Mouse (Mus musculus) midbrain, embryonic 11.5 days (tissue): ENCODE results near the gene Oog2. TPM values are rescaled to one million over a fixed set of nuclear protein-coding genes. Genes with fewer than 3 reads are reported as not detected.
"Not testable (repeated sequence)": the region's sequence is repeated elsewhere in the genome, so short reads cannot be mapped to it uniquely, and the experiment has no call there.

Experiments used
- ATAC-seq: fragments of 200-750 bp; cut with Nextera tagmentation; 2 replicates; pipeline ENCODE4 v1.8.0; 2017; ENCODE audit warnings: moderate TSS enrichment, moderate library complexity; ENCODE audit not compliant: low FRiP score
- DNase-seq: peaks from one replicate; pipeline ENCODE4 v3.0.0; 2015; ENCODE audit warnings: low spot score; ENCODE audit errors: missing footprints
- H3K27ac ChIP-seq: fragments of 300-500 bp; sonication (generic); 2 replicates; pipeline ENCODE4 v1.5.1; 2014; ENCODE audit warnings: low read depth, low read length
- H3K27me3 ChIP-seq: fragments of 300-500 bp; sonication (generic); 2 replicates; pipeline ENCODE4 v1.6.1; 2014; ENCODE audit warnings: mild to moderate bottlenecking, low read length, moderate library complexity, mixed read lengths; ENCODE audit not compliant: control insufficient read depth, insufficient read depth
- H3K36me3 ChIP-seq: fragments of 300-500 bp; sonication (generic); 2 replicates; pipeline ENCODE4 v1.6.1; 2014; ENCODE audit warnings: mild to moderate bottlenecking, low read length, moderate library complexity, mixed read lengths; ENCODE audit not compliant: control insufficient read depth, insufficient read depth
- H3K4me1 ChIP-seq: fragments of 300-500 bp; sonication (generic); 2 replicates; pipeline ENCODE4 v1.6.1; 2014; ENCODE audit warnings: low read length; ENCODE audit not compliant: control insufficient read depth, insufficient read depth
- H3K4me2 ChIP-seq: fragments of 300-500 bp; sonication (generic); 2 replicates; pipeline ENCODE4 v1.6.1; 2014; ENCODE audit warnings: mild to moderate bottlenecking, moderate library complexity
- H3K4me3 ChIP-seq: fragments of 300-500 bp; sonication (generic); 2 replicates; pipeline ENCODE4 v1.5.1; 2014; ENCODE audit warnings: low read depth, low read length
- H3K9ac ChIP-seq: fragments of 300-500 bp; sonication (generic); 2 replicates; pipeline ENCODE4 v1.6.1; 2014; ENCODE audit warnings: low read length
- H3K9me3 ChIP-seq: fragments of 300-500 bp; sonication (generic); 2 replicates; pipeline ENCODE4 v1.6.1; 2016; ENCODE audit warnings: low read length; ENCODE audit not compliant: control insufficient read depth
- WGBS: fragments of 180-500 bp; shearing (Covaris S2); extraction: QIAGEN DNeasy Blood & Tissue Kit; methylation state at CpG from one replicate; pipeline ENCODE4 v1.1.7; 2014; 5-methylcytosine and 5-hydroxymethylcytosine counted together
- polyA plus RNA-seq: library from polyadenylated mRNA; unstranded; fragments of >200 nt; fragmentation: Nextera tagmentation; extraction: Ambion mirVana; gene quantifications from 2 replicates; pipeline ENCODE4 v1.2.1, GENCODE M21; 2014

Gene Oog2
- polyA plus RNA-seq: not detected in 2 replicates

DNA sequence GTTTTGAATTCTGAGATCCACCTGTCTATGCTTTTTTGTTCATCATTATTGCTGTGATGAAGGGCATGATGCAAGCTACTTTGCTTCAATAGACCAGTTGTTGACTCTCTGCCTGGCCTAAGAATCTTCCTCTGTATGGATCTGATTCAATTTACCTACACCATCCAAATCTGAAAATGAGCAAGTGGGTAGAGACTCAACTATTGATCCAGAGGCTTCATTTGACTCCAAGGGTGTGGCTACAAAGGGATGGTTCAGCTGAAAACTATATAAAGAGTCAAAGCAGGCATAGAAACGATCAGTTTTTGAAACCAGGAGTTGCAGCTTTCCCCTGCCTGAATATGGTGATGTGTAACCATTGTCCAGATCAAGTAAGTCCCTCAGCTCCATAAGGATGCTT is at the start of gene Oog2:
Gene Oog2 (plus strand): TSS at position 301 of the 400 bp plus-strand sequence.
- WGBS: 41% methylated on average over 1 of the region's 1 CpGs
- H3K4me1 ChIP-seq: no peaks in the 10 kb centered on the region
- no peak for DNase-seq
- no peak within 1 kb of the TSS for H3K4me3 ChIP-seq
- no peak for ATAC-seq
- H3K36me3 ChIP-seq: no peaks in the 10 kb centered on the region
- H3K4me2 ChIP-seq: no peak within 1 kb of the TSS
- H3K27me3 ChIP-seq: no peaks in the 10 kb centered on the region
- H3K9me3 ChIP-seq: peaks cover 7% of the 10 kb centered on the region; the same call in 1 of the 2 replicates
- H3K27ac ChIP-seq: no peak within 1 kb of the TSS
- H3K9ac ChIP-seq: no peak within 1 kb of the TSS

DNA sequence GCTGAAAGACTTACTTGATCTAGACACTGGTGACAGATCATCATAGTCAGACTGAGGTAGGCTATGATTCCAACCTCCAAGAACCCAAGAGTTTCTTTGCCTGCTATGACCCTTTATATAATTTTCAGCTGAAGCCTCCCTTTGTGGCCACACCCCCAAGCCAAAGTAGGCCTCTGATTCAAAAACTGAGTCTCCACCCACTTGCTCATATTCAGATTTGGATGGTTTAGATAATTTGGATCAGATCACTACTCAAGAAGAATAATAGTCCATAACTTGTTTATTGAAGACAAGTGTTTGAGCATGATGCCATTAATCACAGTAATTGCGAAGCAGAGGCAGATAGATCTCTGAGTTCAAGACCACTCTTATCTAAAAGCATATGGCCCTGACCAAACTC is 28.0 kb upstream of the Oog2 start, which contains the start of gene Oog3:
Gene Oog3 (minus strand): TSS at position 101 of the 400 bp plus-strand sequence.
- no peaks in the 10 kb centered on the region for H3K27me3 ChIP-seq
- peaks cover 21% of the 10 kb centered on the region; the same call in 1 of the 2 replicates for H3K9me3 ChIP-seq
- no peak within 1 kb of the TSS for H3K4me2 ChIP-seq
- H3K9ac ChIP-seq: no peak within 1 kb of the TSS
- no peak within 1 kb of the TSS for H3K27ac ChIP-seq
- H3K36me3 ChIP-seq: no peaks in the 10 kb centered on the region
- 70% methylated on average over 1 of the region's 1 CpGs for WGBS
- no peak for ATAC-seq
- DNase-seq: no peak
- H3K4me3 ChIP-seq: no peak within 1 kb of the TSS
- no peaks in the 10 kb centered on the region for H3K4me1 ChIP-seq

GRCm38 (mm10) chr4:144213218-144213617 is 22.7 kb downstream of the Oog2 start, which contains the start of gene C87977:
Gene C87977, minus strand, starts transcription at chr4:144213318.
- H3K9ac ChIP-seq, ATAC-seq, H3K27me3 ChIP-seq, H3K4me3 ChIP-seq, H3K27ac ChIP-seq, H3K36me3 ChIP-seq, H3K4me2 ChIP-seq, H3K9me3 ChIP-seq, DNase-seq, H3K4me1 ChIP-seq: not testable (repeated sequence)
- WGBS: 81% methylated on average over 1 of the region's 1 CpGs

Other genes starting within 250 kb of the Oog2 start
- gene Pramef25, start 239.7 kb upstream of the Oog2 start, polyA plus RNA-seq: not detected in 2 replicates
- gene Gm13101, start 223.8 kb upstream of the Oog2 start, polyA plus RNA-seq: not detected in 2 replicates
- gene Pramef17, start 196.3 kb upstream of the Oog2 start, polyA plus RNA-seq: not detected in 2 replicates
- gene Pramel4, start 131.6 kb upstream of the Oog2 start, polyA plus RNA-seq: not detected in 2 replicates
- gene Gm13102, start 84.2 kb upstream of the Oog2 start, polyA plus RNA-seq: not detected in 2 replicates
- gene Oog3, start 28.1 kb upstream of the Oog2 start, polyA plus RNA-seq: not detected in 2 replicates
- not detected in 2 replicates for gene C87977, start 22.6 kb downstream of the Oog2 start, polyA plus RNA-seq
- not detected in 2 replicates for gene Pramel5, start 89.8 kb downstream of the Oog2 start, polyA plus RNA-seq
- gene Gm13128, start 139.5 kb downstream of the Oog2 start, polyA plus RNA-seq: not detected in 2 replicates
- not detected in 2 replicates for gene Gm13119, start 167.2 kb downstream of the Oog2 start, polyA plus RNA-seq
- gene Pramef20, start 187.2 kb downstream of the Oog2 start, polyA plus RNA-seq: not detected in 2 replicates
- not detected in 2 replicates for gene Pramef12, start 217.7 kb downstream of the Oog2 start, polyA plus RNA-seq
- not detected in 2 replicates for gene 1700012P22Rik, start 248.1 kb downstream of the Oog2 start, polyA plus RNA-seq